Mouse (Mus musculus) cortical plate, adult 2 months (tissue): Measurements from ENCODE around the gene Lhx5.

Experiments
- CTCF ChIP-seq: fragments of 200-500 bp; IDR thresholded peaks from 2 replicates; pipeline ENCODE4 v1.5.1; 2011; ENCODE audit warnings: mild to moderate bottlenecking, control low read depth, low read length; ENCODE audit not compliant: insufficient read depth; ENCODE audit errors: extremely low read depth
- POLR2A ChIP-seq: fragments of 200-500 bp; IDR thresholded peaks from 2 replicates; pipeline ENCODE4 v1.6.1; 2011; ENCODE audit warnings: mild to moderate bottlenecking, low read length, control low read depth; ENCODE audit not compliant: insufficient read depth; ENCODE audit errors: extremely low read depth

GRCm38 (mm10) chr5:120459133-120459532 is 27.6 kb downstream of the Lhx5 start:
- TF ChIP-seq CTCF (no peak), POLR2A (no peak)
